Mouse (Mus musculus) adrenal gland, adult 18-20 months (tissue): ENCODE measurements around the gene Cfap57. TPM values are rescaled to one million over a fixed set of nuclear protein-coding genes. Genes with fewer than 3 reads are reported as not detected.
A peak's percentile ranks its signal among the peaks of the same experiment; 100 is the strongest.

Experiments
- DNase-seq, 2 experiments: peaks; one replicate each; pipeline ENCODE4 v3.0.0; 2021 to 2022; ENCODE audit warnings: low spot score in 2 of 2
- total RNA-seq, 2 experiments: library from RNA; stranded (reverse); gene quantifications; 1 replicate in 1 of 2; 2 replicates in 1 of 2; pipeline ENCODE4 v1.2.3; 2021

The Cfap57 gene
- total RNA-seq, 2 experiments from 2014 or later, result not detected

DNA sequence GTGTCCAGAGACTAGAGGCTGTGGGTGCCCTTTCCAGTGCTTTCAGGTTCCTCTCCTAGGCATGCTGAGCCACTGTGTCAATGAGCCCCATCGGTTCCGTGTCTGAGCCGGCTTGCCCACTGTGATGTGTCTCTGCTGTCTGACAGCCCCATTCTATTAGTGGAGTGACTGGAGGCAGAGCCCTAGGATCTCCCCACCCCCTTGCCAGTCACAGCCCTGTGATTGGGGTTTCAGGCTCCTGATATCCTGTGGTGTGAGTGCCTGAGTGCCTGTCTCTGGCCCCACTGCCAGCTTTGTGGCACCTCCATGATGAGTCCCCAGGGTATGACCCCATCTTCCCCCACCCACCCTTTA lies 55.7 kb downstream of the Cfap57 start:
- DNase-seq, result no peak

DNA sequence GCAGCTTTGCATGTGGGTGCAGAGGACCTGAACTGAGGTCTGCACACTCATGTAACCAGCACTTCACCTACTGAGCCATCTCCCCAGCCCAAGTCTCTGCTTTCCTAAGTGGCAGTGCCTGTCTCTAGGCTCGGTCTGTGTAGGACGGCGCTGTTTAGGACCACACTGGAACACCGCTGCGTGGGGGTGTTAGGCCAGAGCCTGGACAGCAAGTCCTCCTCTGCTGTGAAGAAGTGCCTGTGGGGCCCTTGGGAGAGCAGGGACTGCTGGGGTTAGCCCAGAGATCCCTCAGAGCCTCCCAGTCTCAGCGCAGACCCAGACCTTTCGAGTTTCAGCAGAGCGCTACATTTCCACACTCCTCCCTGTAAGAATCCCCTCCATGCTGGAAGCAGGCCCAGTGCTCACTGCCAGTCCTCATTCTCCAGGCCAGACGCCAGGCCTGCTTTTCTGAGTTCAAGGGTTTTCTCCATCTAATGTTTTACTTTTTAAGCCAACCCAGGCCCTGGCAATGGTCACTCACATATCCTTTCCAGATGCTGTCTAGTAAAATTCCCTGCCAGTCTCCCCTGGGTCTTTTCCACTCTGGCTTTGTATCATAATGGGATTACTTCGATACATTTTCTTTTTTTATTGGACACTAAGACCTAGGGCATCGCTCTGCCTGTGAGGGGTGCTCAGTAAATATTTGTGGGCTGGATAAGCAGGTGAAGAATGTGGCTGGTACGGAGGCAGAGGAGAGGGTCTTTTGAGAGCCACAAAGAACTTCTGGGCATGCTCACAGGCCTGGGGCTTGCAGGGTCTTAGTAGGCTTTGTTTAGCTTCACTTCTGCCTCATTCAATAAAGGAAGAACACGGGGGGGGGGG lies 56.3 kb downstream of the Cfap57 start:
- DNase-seq, result no peak

GRCm38 (mm10) chr4:118553039-118553649 lies 67.4 kb downstream of the Cfap57 start:
- no peak for DNase-seq

- peak; percentile 41 to 44 for DNase-seq
Measured at GRCm38 (mm10) chr4:118548130-118548480, 72.5 kb downstream of the Cfap57 start.

GRCm38 (mm10) chr4:118547424-118548129 lies 73.0 kb downstream of the Cfap57 start:
- DNase-seq, result peak; percentile 78 to 84

GRCm38 (mm10) chr4:118544441-118545127 lies 76.0 kb downstream of the Cfap57 start:
- no peak for DNase-seq

DNA sequence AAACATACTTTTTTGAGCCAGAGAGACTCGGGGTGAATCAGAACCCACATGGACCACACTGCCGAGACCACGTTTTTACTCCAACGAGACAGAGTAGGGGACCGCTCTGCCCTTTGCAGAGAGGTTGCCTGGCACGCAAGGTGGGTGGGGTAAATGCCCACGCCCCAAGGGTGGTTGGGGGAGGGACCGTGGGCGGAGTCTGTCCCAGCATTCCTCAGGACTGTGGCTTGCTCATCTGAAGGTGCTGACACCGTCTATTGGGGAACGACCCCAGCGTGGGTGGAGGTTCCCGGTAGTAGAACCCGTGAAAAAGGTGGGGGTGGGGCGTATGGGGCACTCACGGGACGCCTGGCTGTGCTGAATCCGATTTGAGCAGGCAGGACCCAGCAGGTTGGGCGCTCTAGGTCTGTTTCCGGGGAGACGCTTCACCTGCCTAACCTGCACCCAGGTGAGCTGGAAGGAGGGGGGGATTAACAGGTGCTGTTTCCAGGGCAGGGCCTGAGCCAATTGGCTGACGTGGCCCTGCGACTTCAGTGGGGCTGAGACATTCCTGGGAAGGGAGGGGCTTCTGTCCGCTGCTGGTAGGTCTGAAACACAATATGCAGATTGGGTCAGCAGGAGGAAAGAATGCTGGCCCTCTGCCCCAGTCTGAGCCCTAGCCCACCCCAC lies 76.9 kb downstream of the Cfap57 start, which contains the start of gene Tmem125:
Tmem125 (minus strand) TSS at position 453 of the 669 bp plus-strand sequence.
- DNase-seq, result peak; percentile 32 to 49

DNA sequence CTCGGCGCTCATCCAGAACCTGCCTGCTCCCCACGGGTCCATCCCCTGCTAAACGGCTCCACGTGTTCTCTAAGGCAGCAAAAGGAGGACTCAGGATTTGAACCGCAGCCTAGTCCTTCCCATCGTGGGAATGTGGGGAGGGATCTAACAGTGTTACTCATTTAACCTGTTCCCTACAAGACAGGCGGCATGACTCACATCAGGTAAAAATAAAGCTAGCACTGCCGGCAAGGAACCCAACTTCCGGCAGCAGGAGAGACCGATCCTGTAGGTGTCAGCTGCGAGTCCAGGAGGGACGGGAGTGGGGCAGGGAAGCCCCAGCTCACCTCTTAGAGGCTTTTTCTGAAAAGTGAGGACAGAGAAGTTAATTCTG lies 77.4 kb downstream of the Cfap57 start:
- no peak for DNase-seq

DNA sequence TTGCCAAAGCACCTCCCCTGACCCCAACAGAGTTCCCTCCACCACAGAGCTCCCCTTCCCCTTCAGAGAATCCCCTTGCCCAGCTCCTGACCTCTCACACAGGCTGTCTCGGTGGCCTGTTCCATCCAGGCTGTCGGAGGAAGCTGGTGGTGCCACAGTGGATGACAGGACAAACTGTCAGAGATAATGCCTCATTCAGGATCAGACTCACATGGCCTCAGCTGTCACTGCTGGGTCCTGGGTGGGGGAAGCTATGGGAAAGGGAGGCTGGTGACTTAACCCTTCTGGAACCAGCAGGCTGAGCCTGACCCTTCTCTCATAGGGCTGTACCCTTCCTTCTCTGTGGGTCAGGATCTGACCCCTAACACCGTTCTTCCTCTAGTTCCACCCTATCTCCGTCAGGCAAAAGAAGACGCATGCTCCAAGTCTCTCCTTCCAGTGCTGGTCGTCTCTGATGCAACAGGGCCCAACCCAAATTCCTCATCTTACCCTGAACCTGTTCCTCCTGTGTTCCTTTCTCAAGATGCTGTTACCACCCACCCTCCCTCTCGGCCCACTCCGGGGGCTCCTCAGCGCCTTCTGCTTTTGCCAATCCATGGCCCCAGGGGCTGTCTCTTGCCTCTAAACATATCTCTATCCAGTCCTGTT lies 77.9 kb downstream of the Cfap57 start:
- no peak for DNase-seq

DNA sequence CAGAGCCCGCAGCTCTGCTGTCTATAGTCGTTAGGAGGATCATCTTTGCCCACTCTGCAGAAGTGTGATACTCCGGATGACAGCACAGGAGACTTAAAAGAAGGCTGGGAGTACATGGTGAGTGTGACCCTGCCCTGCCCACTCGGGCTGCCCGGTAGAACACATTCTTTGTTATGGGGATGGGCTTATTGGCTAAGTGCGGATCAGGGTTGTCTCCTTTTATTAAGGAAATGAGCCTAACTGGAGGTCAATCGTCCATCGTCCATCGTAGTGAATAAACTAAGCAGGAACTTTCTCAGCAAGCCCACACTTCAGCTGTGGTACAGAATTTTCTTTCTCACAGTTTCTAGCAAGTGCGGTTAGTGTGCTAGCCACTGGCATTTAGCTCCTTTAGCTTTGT lies 80.7 kb downstream of the Cfap57 start:
- no peak for DNase-seq

DNA sequence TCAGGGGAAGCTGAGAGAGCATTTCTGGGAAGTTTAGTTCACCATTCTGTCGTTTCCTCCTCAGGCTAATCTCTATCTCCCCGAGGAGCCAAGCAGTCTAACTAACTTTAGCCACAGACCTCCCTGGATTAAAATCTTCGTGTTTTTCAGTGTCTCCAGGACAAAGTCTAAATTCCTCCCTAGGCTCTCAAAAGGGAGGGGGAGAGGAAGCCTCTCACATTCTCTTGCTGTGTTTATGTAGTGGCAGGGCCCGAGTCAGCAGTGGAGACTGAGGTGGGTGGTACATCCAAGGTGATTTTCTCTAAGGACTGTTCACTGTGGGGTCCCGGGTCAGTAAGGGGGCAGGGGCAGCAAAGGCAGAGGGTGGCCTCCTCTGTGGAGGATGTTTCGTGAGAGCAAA lies 82.8 kb downstream of the Cfap57 start:
- DNase-seq, result no peak

DNA sequence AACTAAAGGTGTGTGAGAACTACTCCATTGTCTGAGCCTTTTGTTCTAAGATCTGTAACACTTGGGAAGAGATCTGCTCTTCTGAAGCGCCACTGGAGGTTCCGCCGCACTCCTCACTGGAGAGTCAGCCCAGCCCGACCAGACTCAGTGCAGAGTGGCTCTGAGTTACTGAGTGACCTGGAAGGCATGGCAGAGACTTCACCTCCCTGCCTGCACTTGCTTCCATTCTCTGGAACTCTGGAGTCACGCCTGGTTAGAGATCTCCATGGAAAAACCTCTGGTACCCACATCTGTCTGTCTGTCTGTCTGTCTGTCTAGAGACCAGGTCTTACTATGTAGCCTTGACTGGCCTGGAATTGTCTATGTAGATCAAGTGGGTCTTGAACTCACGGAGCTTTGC lies 85.0 kb downstream of the Cfap57 start:
- DNase-seq, result no peak

GRCm38 (mm10) chr4:118533605-118534004 lies 87.0 kb downstream of the Cfap57 start:
- DNase-seq, result no peak

DNA sequence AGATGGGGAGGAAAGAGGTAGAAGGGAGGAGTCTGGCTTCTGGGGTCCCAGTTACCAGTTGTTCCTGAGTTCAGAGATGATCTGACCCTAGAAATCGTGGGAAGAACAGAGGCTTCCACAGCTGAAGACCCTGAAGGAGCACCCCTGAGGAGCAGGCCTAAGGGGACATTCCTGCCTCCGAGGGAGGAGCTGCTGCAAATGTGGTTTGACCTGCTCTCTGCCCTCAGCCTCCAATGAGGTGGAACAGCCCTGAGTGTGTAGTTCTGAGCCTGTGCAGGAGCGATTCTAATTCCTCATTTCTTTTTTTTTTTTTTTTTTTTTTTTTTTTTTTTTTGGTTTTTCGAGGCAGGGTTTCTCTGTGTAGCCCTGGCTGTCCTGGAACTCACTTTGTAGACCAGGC lies 87.4 kb downstream of the Cfap57 start:
- DNase-seq, result no peak

- DNase-seq, result no peak
Measured at GRCm38 (mm10) chr4:118532663-118533062, 87.9 kb downstream of the Cfap57 start.

DNA sequence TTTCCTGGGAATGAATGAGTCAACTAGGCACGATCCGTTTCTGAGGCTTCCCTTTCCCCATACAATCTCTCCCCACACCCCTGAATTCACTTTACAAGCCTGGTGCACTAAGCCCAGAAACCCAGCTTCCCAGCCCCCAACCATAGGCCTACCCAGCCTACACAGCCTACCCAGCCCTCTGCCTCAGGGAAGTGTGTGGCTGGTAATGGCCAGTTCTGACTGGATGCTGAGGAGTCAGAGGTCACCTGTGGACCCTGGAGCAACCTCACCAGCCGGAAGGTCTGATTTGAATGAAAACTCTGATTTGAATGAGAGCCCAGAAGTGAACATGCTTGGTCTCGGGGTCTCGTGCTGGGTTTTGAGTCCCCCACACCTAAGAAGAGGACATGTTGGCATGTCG lies 92.9 kb downstream of the Cfap57 start:
- DNase-seq, result no peak

DNA sequence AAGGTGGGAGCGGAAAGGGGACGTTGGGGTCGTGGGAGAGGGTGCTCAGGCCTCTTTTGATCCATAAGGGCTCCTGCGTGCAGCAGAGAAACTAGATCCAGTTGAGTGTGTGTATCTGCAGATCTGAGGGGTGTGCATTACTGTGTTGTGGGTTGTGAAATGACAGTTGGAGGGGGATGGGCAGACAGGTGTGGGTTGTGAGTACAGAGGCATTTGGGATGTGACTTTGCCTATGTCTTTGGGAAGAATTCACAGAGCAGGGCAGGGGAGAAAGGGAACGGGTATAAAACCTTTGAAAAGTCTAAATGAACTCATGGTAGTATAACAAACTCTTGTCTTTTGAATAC lies 93.3 kb downstream of the Cfap57 start:
- no peak for DNase-seq

DNA sequence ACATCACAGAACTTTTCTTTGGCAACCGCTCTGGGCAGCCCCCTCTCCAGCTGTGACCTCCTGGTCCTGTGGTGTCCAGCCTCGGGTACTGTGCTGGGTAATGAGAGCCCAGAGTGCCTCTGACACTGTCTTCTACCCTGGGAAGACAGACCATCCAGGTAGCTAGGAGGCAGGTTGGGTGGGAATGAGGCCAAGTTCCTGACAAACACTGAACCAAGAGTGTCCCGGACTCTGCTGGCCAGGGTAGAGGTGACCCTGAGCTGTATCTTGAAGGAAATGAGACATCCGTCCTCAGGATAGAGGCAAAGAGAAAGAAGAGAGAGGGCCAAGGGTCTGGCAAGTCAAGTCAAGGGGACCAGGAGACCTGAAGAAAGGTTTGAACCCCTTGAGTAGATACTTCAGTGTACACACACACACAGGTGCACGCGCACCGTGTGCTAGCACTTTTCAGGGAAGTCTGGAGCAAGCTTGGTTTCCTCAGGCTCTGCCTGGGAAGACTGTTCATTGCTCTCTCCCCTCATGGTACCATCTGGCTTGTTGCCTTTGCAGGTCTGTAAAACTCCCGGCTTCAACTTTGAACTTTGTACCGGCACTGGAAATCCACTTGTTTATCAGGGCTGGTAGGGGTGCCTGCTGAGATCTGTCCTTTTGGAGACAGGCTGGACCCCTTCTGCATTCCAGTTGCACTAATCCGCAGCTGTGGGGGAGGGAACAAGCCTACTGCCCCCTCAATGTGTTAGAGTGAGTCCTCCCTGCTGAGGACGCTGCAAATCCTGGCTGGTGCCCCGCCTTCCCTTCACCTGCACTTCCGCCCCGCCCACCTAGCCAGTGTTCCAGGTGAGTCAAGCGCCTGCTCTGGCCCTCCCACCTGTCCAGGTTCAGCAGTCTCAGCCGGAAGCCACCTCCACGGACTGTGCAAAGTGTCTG lies 93.9 kb downstream of the Cfap57 start, which contains the start of gene 2610528J11Rik:
2610528J11Rik (plus strand) TSS at position 592 of the 927 bp plus-strand sequence.
- DNase-seq, result no peak

DNA sequence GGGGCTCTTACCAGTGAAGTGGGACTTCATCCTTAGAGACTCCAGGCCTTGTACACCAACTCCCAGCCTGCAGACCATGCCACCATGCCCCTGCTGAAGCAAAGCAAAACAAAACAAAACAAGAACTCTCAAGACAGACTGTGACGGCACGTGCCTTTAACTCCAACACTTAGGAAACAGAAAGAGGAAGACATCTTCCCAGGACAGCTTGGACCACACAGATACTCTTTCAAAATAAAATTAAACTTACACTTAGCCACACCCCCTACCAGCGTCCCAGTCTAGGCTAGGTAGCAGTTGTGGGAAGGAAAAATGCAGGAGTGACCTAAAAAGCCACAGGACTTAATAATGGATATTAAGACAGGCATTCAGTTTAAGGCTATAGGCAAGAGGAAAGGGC lies 94.8 kb downstream of the Cfap57 start:
- DNase-seq, result no peak
